Mouse (Mus musculus): ENCODE data around the gene Def6.
A peak's percentile ranks its signal among the peaks of the same experiment; 100 is the strongest.

Def6 gene

DNA sequence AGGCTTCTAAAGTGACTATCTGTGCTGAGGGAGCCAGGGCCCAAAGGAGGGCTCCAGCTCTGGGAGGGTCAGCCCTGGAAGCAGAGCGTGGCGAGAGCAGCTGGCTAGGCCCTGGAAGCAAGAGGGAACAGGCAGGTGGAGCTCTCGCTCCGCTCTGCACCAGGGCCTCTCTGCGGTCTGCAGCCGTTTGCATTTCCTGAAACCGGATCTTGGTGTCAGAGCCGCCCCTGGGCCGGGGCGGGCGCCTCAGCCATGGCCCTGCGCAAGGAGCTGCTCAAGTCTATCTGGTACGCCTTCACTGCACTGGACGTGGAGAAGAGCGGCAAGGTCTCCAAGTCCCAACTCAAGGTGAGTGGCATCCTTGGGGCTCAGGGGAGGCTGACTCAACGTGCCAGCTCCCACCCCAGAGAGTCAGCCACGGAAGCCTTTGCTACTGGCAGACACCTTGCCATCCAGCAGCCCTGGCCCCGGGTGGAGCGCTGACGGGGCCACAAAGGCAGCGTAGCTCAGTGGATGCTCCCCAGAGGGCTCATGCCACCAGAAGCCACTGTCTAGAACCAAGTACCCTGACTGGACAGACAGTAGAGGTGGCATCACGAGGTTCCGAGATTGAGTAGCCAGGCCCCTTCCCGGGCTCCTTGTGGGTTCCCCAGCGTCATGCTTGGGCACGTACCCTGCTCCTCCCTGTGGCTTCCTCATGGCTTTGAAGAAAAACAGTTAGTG lies at the start of gene Def6:
Gene Def6 (plus strand): TSS at position 188 of the 723 bp plus-strand sequence.
- DNase-seq (ENCODE audit: low read depth, low spot score), result no peak

DNA sequence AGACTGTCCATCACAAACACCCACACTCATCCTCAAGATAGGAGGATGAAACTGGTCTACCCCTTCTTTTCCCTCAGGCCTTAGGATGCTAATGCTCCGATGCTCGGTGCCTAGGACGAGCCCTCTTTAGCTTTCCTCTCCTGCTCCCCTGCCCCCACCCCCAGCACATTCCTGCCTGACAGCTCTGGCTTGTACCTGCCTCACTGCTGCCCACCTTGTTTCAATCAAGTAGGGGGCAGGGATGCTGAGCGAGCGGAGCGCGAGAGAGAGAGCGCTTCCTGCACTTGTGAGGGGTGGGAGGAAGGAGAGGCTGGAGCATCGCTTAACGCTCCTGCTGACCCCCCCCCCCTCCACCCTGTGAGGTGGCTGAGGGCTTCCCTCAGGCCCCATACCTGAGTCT lies 47.2 kb upstream of the Def6 start:
- no peak for DNase-seq (ENCODE audit: low read depth, low spot score)

DNA sequence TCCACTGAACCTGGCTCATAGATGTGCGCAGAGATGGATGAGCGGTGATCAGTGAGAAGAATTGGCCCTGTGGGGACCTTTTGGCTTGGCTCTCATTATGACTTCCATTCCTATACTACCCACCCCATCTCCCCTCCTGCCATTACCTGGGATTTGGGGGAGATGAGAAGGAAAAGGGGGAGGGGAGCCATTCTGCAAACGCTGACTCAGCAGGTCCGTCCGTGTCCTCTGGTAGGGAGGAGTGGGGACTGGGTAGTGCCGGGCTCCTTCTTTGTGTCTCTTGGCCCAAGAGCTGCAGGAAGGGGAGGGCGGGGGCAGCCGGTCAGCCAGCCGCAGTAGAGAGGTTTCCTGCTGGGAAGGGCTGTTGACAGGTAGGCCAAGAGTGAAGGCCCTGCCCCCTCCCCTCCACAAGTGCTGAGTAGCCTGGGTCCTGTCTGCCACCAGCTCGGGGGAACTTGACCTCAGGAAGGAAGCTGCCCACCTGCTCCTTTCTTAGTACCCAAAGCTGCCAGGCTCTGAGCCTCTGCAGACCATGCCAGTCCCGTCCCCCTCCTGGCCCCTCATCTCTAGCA lies 46.2 kb upstream of the Def6 start:
- no peak for DNase-seq (ENCODE audit: low read depth, low spot score)

- DNase-seq (ENCODE audit: low read depth, low spot score), result no peak
Observed at GRCm38 (mm10) chr17:28163666-28164065, 43.9 kb upstream of the Def6 start.

DNA sequence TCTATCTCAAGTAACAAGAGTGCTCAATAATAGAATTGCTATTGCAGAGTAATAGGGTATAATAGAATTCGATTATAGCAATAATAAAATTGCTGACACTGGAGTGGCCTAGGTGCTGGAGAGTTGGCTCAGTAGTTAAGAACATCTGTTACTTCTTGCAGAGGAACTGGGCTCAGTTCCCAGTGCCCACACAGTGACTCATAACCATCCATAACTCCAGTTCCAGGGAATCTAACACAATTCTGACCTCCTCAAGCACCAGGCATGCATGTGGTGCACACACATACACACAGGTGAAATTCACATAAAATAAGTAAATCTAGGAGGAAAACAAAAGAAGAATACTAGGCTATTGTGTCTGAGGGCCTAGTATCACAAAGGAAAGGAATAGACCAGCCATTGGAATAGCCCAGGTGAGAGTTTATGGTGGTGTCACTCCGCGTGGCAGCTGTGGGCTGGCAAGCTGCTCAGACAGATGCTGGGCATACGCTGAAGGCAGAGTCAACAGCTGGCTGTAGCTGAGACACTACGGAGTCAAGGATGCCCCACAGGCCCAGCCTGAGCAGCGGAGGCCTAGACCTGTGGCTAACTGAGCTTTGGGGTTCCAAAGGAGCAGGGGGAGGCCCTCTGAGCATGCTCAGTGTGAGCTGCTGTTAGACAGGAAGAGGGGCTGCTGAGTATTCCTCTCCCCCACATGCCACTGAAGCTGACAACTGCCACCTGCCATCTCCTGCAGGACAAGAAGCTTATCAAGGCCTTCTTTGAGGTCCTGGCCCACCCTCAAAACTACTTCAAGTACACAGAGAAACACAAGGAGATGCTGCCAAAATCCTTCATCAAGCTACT lies 36.9 kb upstream of the Def6 start:
- peak; percentile 53 for DNase-seq (ENCODE audit: low read depth, low spot score)

- DNase-seq (ENCODE audit: low read depth, low spot score), result no peak
Observed at GRCm38 (mm10) chr17:28172690-28173089, 34.9 kb upstream of the Def6 start.

DNA sequence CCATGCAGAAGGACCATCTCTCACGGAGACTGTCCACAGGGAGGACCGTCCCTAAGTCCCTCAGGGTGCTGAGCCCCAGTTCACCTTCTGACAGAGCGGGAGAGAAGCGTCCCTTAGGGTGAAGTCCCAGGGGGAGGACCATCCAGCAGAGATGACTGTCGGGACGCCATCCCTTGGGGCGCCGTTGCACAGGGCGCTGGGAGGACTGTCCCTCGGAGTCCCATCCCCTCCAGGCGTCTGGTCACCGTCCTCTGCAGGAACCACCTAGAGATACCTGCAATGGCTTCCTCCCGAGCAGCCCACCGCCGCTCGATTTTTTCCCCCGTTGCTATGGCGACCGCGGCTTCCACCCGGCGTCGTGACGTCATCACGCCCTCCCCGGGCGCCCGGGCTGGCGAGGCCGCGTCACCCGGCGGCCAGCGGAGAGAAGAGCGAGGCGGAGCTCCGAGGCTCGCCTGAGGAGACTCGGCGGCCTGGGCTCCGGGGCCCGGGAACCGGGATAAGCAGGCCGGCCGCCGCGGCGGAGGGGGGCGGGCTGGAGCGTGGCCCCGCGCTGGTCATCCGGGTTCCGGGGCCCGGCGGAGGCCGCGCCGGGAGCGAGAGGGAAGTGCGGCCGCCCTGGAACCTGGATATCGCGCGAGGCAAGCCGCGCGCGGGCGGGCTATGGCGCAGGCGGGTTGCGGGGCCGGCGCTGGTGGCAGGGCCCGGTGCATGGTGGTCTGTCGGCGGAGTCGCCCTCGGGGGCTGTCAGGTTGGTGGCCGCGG lies 30.6 kb upstream of the Def6 start, which contains the start of gene Zfp523:
Gene Zfp523 (plus strand): TSS at position 355 of the 765 bp plus-strand sequence.
- peak; percentile 62 for DNase-seq (ENCODE audit: low read depth, low spot score)

DNA sequence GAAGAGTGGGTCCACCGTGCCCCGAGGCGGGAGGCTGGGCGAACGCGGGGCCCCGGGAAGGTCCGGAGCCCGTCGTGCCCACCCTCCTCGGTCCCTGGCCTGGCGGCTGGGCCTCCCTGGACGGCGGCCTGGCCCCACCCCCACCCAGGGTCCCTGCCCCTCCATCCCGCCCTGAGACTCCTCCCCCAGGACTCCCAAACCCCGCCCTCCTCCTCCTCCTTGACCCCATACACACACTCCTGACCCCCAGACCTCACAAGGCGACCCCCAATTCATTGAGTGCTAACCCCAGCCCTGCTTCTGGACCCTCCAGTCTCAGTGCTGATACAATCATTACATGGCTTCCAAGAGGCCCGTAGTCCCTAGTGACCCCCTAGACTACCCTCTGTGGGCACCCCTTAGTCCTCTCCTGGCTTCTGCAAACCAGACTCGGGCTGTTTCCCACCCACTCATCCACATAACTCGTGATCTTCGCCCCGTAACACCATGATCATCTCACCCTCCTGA lies 30.0 kb upstream of the Def6 start:
- DNase-seq (ENCODE audit: low read depth, low spot score), result no peak

DNA sequence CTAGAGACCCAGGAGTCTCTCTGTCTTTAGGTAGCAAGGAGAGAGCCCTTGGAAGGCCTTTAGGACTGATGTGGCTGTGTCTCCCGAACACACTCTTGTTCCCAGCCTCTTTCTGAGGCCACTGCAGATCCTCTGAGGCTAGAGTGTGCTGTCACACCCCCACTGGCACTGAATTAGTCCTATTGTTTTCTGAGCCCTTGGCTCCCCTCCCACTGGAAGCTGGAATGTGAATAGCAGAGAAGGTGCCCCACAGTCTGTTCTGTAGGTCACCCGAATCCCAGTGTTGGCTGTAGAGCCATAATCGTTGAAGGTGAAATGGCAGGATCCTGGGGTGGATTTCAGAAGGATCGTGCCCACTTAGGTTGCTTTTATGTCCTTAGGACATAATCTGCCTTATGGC lies 27.2 kb upstream of the Def6 start:
- DNase-seq (ENCODE audit: low read depth, low spot score), result no peak

- DNase-seq (ENCODE audit: low read depth, low spot score), result no peak
Observed at GRCm38 (mm10) chr17:28180783-28181544, 26.6 kb upstream of the Def6 start.

DNA sequence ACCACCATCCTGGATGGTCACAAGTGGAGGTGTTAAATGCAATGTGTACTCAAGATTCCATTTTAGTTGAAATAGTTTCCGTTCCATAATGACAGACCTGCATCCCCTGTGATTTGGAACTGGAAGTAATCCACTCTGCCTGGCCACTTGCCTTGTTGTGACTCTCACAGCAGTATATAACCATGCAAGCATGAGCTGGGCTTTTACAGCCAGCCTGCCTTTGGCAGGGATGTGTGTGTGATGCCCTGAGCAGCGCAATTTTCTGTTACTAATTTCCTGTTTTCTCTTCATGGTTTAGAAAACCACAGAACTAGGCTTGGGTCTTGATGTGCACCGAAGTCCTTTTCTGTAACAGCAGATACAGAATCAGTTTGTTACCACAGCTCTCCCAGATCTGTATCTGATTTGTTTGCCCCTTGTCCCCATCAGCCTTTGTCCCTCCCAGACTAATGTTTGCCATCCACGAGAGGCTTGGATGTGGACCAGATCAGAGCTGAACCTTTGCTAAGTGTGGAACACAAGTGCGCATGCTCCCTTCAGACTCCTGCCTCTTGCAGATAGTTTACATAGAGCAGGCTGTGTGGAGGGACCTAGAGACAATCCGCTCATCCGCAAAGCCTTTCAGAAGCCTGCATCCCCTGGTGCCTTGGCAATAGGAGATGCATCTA lies 22.5 kb upstream of the Def6 start:
- DNase-seq (ENCODE audit: low read depth, low spot score), result no peak

DNA sequence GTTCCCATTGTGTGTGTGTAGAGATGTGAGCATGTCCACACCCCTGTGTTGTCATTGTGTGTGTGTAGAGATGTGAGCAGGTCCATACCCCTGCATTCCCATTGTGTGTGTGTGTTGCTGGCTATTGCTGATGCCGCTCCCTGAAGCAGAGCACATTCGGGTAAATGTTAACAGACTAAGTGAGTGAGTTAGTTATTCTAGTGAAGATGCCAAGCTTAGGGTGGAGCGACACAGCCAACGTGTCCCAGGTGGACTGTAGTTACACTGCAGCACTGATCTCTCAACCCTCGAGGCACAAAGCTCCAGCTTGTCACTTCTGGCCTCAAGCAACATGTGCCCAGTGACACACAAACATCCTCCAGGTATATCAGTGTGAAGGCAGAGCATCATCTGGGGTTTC lies 19.3 kb upstream of the Def6 start:
- no peak for DNase-seq (ENCODE audit: low read depth, low spot score)

DNA sequence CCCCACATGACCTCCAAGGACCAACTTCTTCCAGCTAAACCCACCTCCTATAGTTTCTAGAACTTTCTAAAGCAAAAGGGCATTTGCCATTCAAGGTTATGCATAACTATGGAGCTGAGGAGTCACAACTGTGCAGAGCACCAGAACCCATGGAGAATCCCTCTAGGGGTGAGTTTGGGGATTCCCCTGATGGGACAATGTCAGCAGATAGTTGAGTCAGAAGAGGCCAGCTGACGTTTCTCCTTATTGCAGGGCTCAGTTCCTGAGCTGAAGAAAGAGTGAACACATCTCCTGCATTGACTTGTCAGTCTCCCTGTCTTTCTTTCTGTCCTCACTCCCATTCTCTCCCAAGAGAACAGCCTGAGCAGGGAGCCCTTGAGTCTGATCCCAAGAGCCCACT lies 14.8 kb upstream of the Def6 start:
- no peak for DNase-seq (ENCODE audit: low read depth, low spot score)

- DNase-seq (ENCODE audit: low read depth, low spot score), result no peak
Observed at GRCm38 (mm10) chr17:28193559-28193958, 14.0 kb upstream of the Def6 start.

DNA sequence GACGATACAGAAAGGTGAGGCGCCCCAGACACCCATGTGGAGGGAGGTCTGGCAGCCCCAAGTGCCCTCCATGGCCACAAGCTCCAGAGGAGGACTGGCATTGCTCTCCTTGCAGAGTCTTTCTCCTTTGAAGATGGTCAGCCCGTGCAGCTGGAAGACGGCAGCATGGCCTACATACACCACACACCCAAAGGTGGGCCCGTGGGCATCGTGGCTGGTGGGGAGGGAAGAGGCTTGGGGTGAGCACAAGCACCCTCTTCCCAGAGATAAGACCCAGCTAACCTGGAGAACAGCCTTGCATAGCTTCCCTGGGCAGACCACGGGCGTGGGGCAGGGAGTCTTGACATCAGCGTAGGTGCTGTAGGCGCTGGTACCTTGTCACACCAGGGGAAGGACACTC lies 12.5 kb upstream of the Def6 start:
- no peak for DNase-seq (ENCODE audit: low read depth, low spot score)

DNA sequence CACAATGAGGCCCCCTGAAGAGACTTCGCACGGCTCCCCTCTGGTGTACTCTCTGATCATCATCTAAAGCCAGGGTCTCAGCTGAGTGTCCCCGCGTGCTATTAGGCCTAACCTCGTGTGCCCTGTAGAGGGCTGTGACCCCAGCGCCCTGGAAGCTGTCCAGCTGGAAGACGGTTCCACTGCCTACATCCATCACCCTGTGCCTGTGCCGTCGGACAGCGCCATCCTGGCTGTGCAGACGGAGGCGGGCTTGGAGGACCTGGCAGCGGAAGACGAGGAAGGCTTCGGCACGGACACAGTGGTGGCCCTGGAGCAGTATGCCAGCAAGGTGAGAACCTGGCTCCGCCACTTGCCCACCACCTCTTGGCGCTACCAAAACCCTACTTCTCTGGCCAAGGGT lies 9.9 kb upstream of the Def6 start:
- DNase-seq (ENCODE audit: low read depth, low spot score), result no peak

GRCm38 (mm10) chr17:28201982-28202381 lies 5.6 kb upstream of the Def6 start:
- DNase-seq (ENCODE audit: low read depth, low spot score), result no peak

DNA sequence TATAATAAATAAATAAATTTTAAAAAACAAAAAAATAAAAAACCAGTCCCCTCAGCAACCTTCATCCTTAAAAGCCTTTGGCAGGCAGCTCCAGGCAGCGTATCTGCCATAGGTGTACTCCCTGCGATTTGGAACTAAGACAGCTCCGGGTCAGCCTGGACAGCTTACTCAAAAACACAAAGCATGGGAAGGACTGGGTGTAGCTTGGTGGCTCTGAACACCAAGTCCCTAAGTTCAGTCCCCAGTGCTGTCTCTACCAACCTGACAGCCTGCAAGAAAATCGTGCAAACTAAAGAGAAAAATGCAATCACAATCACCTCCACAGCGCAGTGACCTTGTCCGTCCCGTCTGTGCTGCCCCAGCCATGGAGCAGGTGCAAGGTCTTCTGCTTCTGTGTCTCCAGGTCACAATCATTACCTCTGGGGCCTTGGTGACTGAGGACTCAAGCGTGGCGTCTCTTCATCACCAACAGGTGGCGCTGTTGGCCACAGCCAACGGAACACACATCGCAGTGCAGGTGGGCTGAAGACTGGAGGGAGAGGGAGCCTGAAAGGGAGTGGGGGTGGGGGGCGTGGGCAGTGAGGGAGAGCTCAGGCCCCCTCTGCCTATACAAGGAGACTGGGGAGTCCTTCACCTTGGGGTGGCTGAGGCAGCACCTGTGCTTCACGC lies 3.4 kb upstream of the Def6 start:
- DNase-seq (ENCODE audit: low read depth, low spot score), result peak; percentile 27

- DNase-seq (ENCODE audit: low read depth, low spot score), result no peak
Observed at GRCm38 (mm10) chr17:28205443-28205842, 2.1 kb upstream of the Def6 start.

- no peak for DNase-seq (ENCODE audit: low read depth, low spot score)
Observed at GRCm38 (mm10) chr17:28207092-28207491, 486 bp upstream of the Def6 start.

Data from telencephalon, adult 2 months (tissue).